Mouse (Mus musculus) testis, postnatal 14 days (tissue): ENCODE measurements around the gene Rbpj.
A peak's percentile ranks its signal among the peaks of the same experiment; 100 is the strongest.

ENCODE experiments used
- DNase-seq: peaks from one replicate; pipeline ENCODE4 v3.0.0; 2021; ENCODE audit warnings: low spot score

Gene Rbpj

GRCm38 (mm10) chr5:53593080-53593688 lies 127.2 kb downstream of the Rbpj start:
- DNase-seq, result no peak

- no peak for DNase-seq
Measured at GRCm38 (mm10) chr5:53594274-53594673, 128.3 kb downstream of the Rbpj start.

- DNase-seq, result no peak
Measured at GRCm38 (mm10) chr5:53598510-53598909, 132.6 kb downstream of the Rbpj start.

- no peak for DNase-seq
Measured at GRCm38 (mm10) chr5:53599116-53599515, 133.2 kb downstream of the Rbpj start.

- DNase-seq, result no peak
Measured at GRCm38 (mm10) chr5:53602194-53602593, 136.2 kb downstream of the Rbpj start.

GRCm38 (mm10) chr5:53605450-53605849 lies 139.5 kb downstream of the Rbpj start:
- no peak for DNase-seq

- no peak for DNase-seq
Measured at GRCm38 (mm10) chr5:53607230-53607996, 141.5 kb downstream of the Rbpj start.

GRCm38 (mm10) chr5:53618844-53619243 lies 152.9 kb downstream of the Rbpj start:
- DNase-seq, result no peak

- no peak for DNase-seq
Measured at GRCm38 (mm10) chr5:53632026-53632425, 166.1 kb downstream of the Rbpj start.

GRCm38 (mm10) chr5:53636795-53637194 lies 170.8 kb downstream of the Rbpj start:
- no peak for DNase-seq

GRCm38 (mm10) chr5:53637206-53637605 lies 171.3 kb downstream of the Rbpj start:
- no peak for DNase-seq

- DNase-seq, result no peak
Measured at GRCm38 (mm10) chr5:53638647-53639046, 172.7 kb downstream of the Rbpj start.

GRCm38 (mm10) chr5:53646669-53647068 lies 180.7 kb downstream of the Rbpj start:
- DNase-seq, result no peak

GRCm38 (mm10) chr5:53647358-53647757 lies 181.4 kb downstream of the Rbpj start:
- no peak for DNase-seq

- DNase-seq, result no peak
Measured at GRCm38 (mm10) chr5:53656596-53656995, 190.6 kb downstream of the Rbpj start.

GRCm38 (mm10) chr5:53657925-53658324 lies 192.0 kb downstream of the Rbpj start:
- no peak for DNase-seq

- DNase-seq, result no peak
Measured at GRCm38 (mm10) chr5:53661508-53661907, 195.6 kb downstream of the Rbpj start.

- no peak for DNase-seq
Measured at GRCm38 (mm10) chr5:53662413-53662812, 196.5 kb downstream of the Rbpj start.

GRCm38 (mm10) chr5:53663665-53664064 lies 197.7 kb downstream of the Rbpj start:
- DNase-seq, result no peak

GRCm38 (mm10) chr5:53668021-53668420 lies 202.1 kb downstream of the Rbpj start:
- DNase-seq, result no peak

- DNase-seq, result no peak
Measured at GRCm38 (mm10) chr5:53670321-53670938, 204.5 kb downstream of the Rbpj start.

GRCm38 (mm10) chr5:53671507-53671906 lies 205.6 kb downstream of the Rbpj start:
- no peak for DNase-seq

- peak; percentile 35 for DNase-seq
Measured at GRCm38 (mm10) chr5:53672352-53672751, 206.4 kb downstream of the Rbpj start.
